Comparison of ENCODE assay signal across 8 mouse cellular contexts in genomic region chr9:103092248-103092647, GRCm38 (mm10). TPM values are rescaled to one million over a fixed set of nuclear protein-coding genes. Genes with fewer than 3 reads are reported as not detected.
DNase-seq lines count a peak whose midpoint lies in the region; ATAC-seq and TF ChIP-seq lines count a peak whose summit lies in the region.

No protein-coding gene starts in this region.

- H3K4me3 ChIP-seq in erythroblast, embryonic 14.5 days (replicated peaks), result peak overlapping the region; percentile 26
- peak overlapping the region; percentile 51 for H3K4me3 ChIP-seq in heart, embryonic 13.5 days
- H3K4me3 ChIP-seq in kidney, embryonic 16.5 days (ENCODE audit: low read length), result peak overlapping the region; percentile 48
- H3K4me3 ChIP-seq in liver, embryonic 14.5 days (ENCODE audit: insufficient read depth in 1 of 2, low read depth in 2 of 2, low read length in 2 of 2), result peak overlapping the region; percentile 20 to 31; a peak in 3 of 4 replicates
- H3K4me3 ChIP-seq in stomach, embryonic 15.5 days (replicated peaks), result peak overlapping the region; percentile 40

- peak overlapping the region; percentile 72 for H3K4me2 ChIP-seq in heart, embryonic 13.5 days
- peak overlapping the region; percentile 80 for H3K4me2 ChIP-seq in kidney, embryonic 16.5 days (replicated peaks; ENCODE audit: low read depth, low read length)
- peak overlapping the region; percentile 63 for H3K4me2 ChIP-seq in liver, embryonic 14.5 days (ENCODE audit: low read depth)
- peak overlapping the region; percentile 87 for H3K4me2 ChIP-seq in stomach, embryonic 15.5 days

- peak overlapping the region; percentile 70 for H3K9ac ChIP-seq in heart, embryonic 13.5 days
- peak overlapping the region; percentile 61 for H3K9ac ChIP-seq in kidney, embryonic 16.5 days (replicated peaks; ENCODE audit: low read length)
- H3K9ac ChIP-seq in liver, embryonic 14.5 days (replicated peaks), result no peak overlapping the region
- H3K9ac ChIP-seq in stomach, embryonic 15.5 days, result peak overlapping the region; percentile 45; the same call in 1 of the 2 replicates

- no peak overlapping the region for H3K27ac ChIP-seq in heart, embryonic 13.5 days (replicated peaks)
- H3K27ac ChIP-seq in kidney, embryonic 16.5 days (ENCODE audit: low read length), result no peak overlapping the region
- H3K27ac ChIP-seq in liver, embryonic 14.5 days, result no peak overlapping the region
- no peak overlapping the region for H3K27ac ChIP-seq in stomach, embryonic 15.5 days

- peak; percentile 96 for TF ChIP-seq CTCF in liver, embryonic 14.5 days (IDR thresholded peaks at IDR 0.05; ENCODE audit: low read depth)

- WGBS in heart, embryonic 13.5 days, result under 1% methylated on average over 19 of the region's 19 CpGs
- 0% methylated on average over 18 of the region's 19 CpGs for WGBS in kidney, embryonic 16.5 days
- WGBS in liver, embryonic 14.5 days (ENCODE audit: insufficient replicate concordance), result under 1% methylated on average over 19 of the region's 19 CpGs
- 2% methylated on average over 19 of the region's 19 CpGs for WGBS in stomach, embryonic 15.5 days

- no peaks in the 10 kb centered on the region for H3K27me3 ChIP-seq in erythroblast, embryonic 14.5 days (ENCODE audit: control insufficient read depth)
- H3K27me3 ChIP-seq in heart, embryonic 13.5 days (replicated peaks), result peaks cover 12% of the 10 kb centered on the region
- no peaks in the 10 kb centered on the region for H3K27me3 ChIP-seq in kidney, embryonic 16.5 days (ENCODE audit: insufficient read depth, low read length)
- H3K27me3 ChIP-seq in liver, embryonic 14.5 days (ENCODE audit: control insufficient read depth, insufficient read depth, low read length), result no peaks in the 10 kb centered on the region
- no peaks in the 10 kb centered on the region for H3K27me3 ChIP-seq in stomach, embryonic 15.5 days (replicated peaks)

- H3K4me1 ChIP-seq in erythroblast, embryonic 14.5 days (ENCODE audit: control insufficient read depth), result peaks cover 14% of the 10 kb centered on the region
- H3K4me1 ChIP-seq in heart, embryonic 13.5 days, result peaks cover 3% of the 10 kb centered on the region; the same call in 1 of the 2 replicates
- H3K4me1 ChIP-seq in kidney, embryonic 16.5 days (ENCODE audit: insufficient read depth, low read length), result peaks cover 12% of the 10 kb centered on the region
- H3K4me1 ChIP-seq in liver, embryonic 14.5 days (replicated peaks; ENCODE audit: control insufficient read depth in 2 of 2, insufficient read depth in 2 of 2, low read length in 1 of 2), result peaks cover 2 to 15% of the 10 kb centered on the region in 2 experiments; a peak in 3 of 4 replicates
- peaks cover 22% of the 10 kb centered on the region; the same call in 1 of the 2 replicates for H3K4me1 ChIP-seq in stomach, embryonic 15.5 days

- no peaks in the 10 kb centered on the region for H3K36me3 ChIP-seq in erythroblast, embryonic 14.5 days (ENCODE audit: control insufficient read depth)
- H3K36me3 ChIP-seq in heart, embryonic 13.5 days, result no peaks in the 10 kb centered on the region
- H3K36me3 ChIP-seq in kidney, embryonic 16.5 days (ENCODE audit: insufficient read depth, low read length), result no peaks in the 10 kb centered on the region
- no peaks in the 10 kb centered on the region for H3K36me3 ChIP-seq in liver, embryonic 14.5 days (replicated peaks; ENCODE audit: control insufficient read depth, insufficient read depth, low read depth)
- no peaks in the 10 kb centered on the region for H3K36me3 ChIP-seq in stomach, embryonic 15.5 days

- peak; percentile 96 for ATAC-seq in CD4-positive, CD25-positive, alpha-beta regulatory T cell, adult 4 months
- peak; percentile 59 for ATAC-seq in heart, embryonic 13.5 days (ENCODE audit: extremely low read depth, insufficient number of reproducible peaks, low FRiP score, low TSS enrichment)
- ATAC-seq in kidney, embryonic 16.5 days (ENCODE audit: low FRiP score, low TSS enrichment), result peak; percentile 92
- peak; percentile 72; the same call in 1 of the 2 replicates for ATAC-seq in liver, embryonic 14.5 days (ENCODE audit: insufficient read depth)
- ATAC-seq in stomach, embryonic 15.5 days (ENCODE audit: insufficient read depth, low FRiP score, low read depth), result peak; percentile 72

- TF ChIP-seq EP300 in liver, embryonic 14.5 days (IDR thresholded peaks at IDR 0.05; ENCODE audit: low read depth), result no peak

- DNase-seq in c-Kit-negative CD71-positive TER-119-positive erythroid progenitor cells, embryonic 14.5 days (ENCODE audit: low read depth, low spot score), result peak; percentile 3
- peak; percentile 10 to 35 (median 30) for DNase-seq in liver, embryonic 14.5 days (ENCODE audit: low read depth in 3 of 3, low spot score in 3 of 3)
- peak; percentile 90 for DNase-seq in neural tube, embryonic 10.5 days (ENCODE audit: extremely low spot score, low spot score)

- H3K9me3 ChIP-seq in erythroblast, embryonic 14.5 days (ENCODE audit: control insufficient read depth, low read length), result no peaks in the 10 kb centered on the region
- H3K9me3 ChIP-seq in heart, embryonic 13.5 days, result no peaks in the 10 kb centered on the region
- no peaks in the 10 kb centered on the region for H3K9me3 ChIP-seq in kidney, embryonic 16.5 days (ENCODE audit: low read length)
- H3K9me3 ChIP-seq in liver, embryonic 14.5 days (ENCODE audit: control insufficient read depth, low read length), result no peaks in the 10 kb centered on the region
- H3K9me3 ChIP-seq in stomach, embryonic 15.5 days, result no peaks in the 10 kb centered on the region

RNA-seq across cellular contexts. Expression of gene Rab6b, which starts 19.3 kb away (rescaled TPM):
- polyA plus RNA-seq in CD4-positive, CD25-positive, alpha-beta regulatory T cell, adult 4 months (2017; shearing (Covaris generic)), result 10 to 100 TPM in 1 of 2 experiments, 1 to 10 TPM in 1; 9.8 to 13.3 TPM
- not detected in 2 replicates for polyA plus RNA-seq in erythroblast, embryonic 14.5 days (2012)
- polyA plus RNA-seq in heart, embryonic 13.5 days (2015; fragmentation: Nextera tagmentation; extraction: Ambion mirVana), result 1.6 and 2.5 TPM in 2 replicates
- 5.2 and 6.1 TPM in 2 replicates for polyA plus RNA-seq in kidney, embryonic 16.5 days (2015; fragmentation: Nextera tagmentation; extraction: Ambion mirVana)
- 0.11 and 0.13 TPM in 2 replicates for polyA plus RNA-seq in liver, embryonic 14.5 days (2012; rRNA removed)
- polyA plus RNA-seq in liver, embryonic 14.5 days (2014; fragmentation: Nextera tagmentation; extraction: Ambion mirVana), result 0.05 TPM in 1 of 2 replicates, not detected in the other
- polyA plus RNA-seq in stomach, embryonic 15.5 days (2015; fragmentation: Nextera tagmentation; extraction: Ambion mirVana), result 5.6 and 7.3 TPM in 2 replicates

Comparison
In these comparisons a context has a peak if more than half of its experiments do, and no peak if none do; other contexts are left out.
1. DNase-seq: peak in every context shown above with its lines; median percentile 90 in neural tube, embryonic 10.5 days; 30 in liver, embryonic 14.5 days; 3 in c-Kit-negative CD71-positive TER-119-positive erythroid progenitor cells, embryonic 14.5 days.